Mouse (Mus musculus): ENCODE results near the gene Stard9. TPM values are rescaled to one million over a fixed set of nuclear protein-coding genes. Genes with fewer than 3 reads are reported as not detected.
"Not testable (repeated sequence)": the region's sequence is repeated elsewhere in the genome, so short reads cannot be mapped to it uniquely, and the experiment has no call there.

The Stard9 gene
- total RNA-seq, 4 experiments from 2014 or later = 10.1 to 13.8 (median 12.9) TPM

DNA sequence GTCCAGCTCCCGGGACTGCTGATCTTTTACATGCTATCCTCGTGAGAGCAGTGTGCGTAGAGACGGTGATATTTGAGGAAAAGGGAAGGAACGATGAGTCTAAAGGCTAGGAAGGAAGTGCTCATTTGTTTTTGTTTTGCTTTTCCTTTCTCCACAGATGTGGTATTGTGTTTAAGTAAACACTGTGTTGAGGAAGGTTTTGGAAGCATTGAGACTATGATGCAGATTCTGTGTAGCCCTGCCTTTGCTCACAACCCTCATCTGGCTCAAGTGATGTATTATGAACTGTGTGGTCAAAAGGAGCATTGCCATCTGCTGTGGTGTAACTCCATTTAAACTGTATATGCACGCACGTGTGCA, 24.0 kb downstream of the Stard9 start:
- DNase-seq (ENCODE audit: low spot score in 2 of 2) = no peak

- no peak for DNase-seq (ENCODE audit: low spot score in 2 of 2)
Measured at GRCm38 (mm10) chr2:120654693-120655092, 25.8 kb downstream of the Stard9 start.

DNA sequence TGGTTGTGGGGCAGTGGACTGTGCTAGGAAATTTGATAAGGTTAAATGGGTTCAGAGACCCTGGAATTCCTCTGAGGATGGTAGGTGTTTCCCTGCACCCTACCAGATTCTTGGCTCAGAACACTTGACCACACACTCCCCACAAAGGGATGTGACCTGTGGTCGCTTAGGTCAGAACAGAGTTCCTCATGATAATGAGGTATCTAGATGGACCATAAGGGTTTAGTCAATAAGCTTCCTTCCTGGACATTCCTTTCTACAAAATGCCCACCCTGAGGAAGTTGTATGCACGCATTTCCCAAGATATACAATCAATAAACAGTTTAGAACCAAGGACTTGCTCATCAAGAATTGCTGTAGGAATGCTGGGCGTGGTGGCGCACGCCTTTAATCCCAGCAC, 27.0 kb downstream of the Stard9 start:
- no peak for DNase-seq (ENCODE audit: low spot score in 2 of 2)

- no peak for DNase-seq (ENCODE audit: low spot score in 2 of 2)
Measured at GRCm38 (mm10) chr2:120656711-120657110, 27.8 kb downstream of the Stard9 start.

GRCm38 (mm10) chr2:120658486-120658885, 29.6 kb downstream of the Stard9 start:
- no peak for DNase-seq (ENCODE audit: low spot score in 2 of 2)

- no peak for DNase-seq (ENCODE audit: low spot score in 2 of 2)
Measured at GRCm38 (mm10) chr2:120659318-120659717, 30.4 kb downstream of the Stard9 start.

- DNase-seq (ENCODE audit: low spot score in 2 of 2) = no peak
Measured at GRCm38 (mm10) chr2:120660486-120661078, 31.7 kb downstream of the Stard9 start.

DNA sequence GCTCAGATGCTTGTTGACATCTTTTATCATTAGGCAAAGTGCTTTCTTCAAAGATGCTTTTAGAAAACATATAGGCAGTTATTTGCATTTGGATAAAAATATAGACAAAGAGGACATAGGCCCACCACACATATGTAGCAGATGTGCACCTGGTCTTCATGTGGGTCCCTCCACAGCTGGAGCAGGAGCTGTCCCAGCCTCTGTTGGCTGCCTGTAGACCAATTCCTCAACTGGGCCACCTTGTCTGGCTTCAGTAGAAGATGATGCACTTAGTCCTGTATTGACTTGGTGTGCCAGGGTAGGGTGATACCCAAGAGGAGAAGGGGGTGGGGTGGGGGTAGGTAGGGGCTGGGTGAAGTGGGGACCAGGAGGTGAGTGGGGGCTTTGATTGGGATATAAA, 33.8 kb downstream of the Stard9 start:
- DNase-seq (ENCODE audit: low spot score in 2 of 2) = no peak

GRCm38 (mm10) chr2:120663491-120664154, 34.7 kb downstream of the Stard9 start:
- DNase-seq (ENCODE audit: low spot score in 2 of 2) = no peak

GRCm38 (mm10) chr2:120667446-120667845, 38.5 kb downstream of the Stard9 start:
- DNase-seq (ENCODE audit: low spot score in 2 of 2) = no peak

DNA sequence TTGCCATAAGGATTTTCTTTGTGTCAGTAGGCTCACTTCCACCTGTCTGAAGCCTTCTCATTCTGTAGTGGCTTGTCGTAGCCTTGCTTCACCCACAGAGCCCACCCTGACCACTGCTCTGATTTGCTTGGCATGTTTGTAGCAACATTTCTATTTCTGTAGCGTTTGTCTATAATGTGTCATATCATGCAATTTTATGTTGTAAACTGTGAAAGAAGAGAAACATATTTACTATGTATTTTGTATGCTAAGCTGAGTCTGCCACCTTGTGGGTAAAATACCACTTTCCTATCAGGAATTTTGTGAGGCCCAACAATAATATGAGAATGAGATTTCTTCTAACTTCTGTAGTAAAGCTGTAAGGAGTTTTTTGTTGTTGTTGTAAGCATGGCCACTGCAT, 41.3 kb downstream of the Stard9 start:
- no peak for DNase-seq (ENCODE audit: low spot score in 2 of 2)

GRCm38 (mm10) chr2:120681151-120681550, 52.2 kb downstream of the Stard9 start:
- DNase-seq (ENCODE audit: low spot score in 2 of 2) = not testable (repeated sequence)

DNA sequence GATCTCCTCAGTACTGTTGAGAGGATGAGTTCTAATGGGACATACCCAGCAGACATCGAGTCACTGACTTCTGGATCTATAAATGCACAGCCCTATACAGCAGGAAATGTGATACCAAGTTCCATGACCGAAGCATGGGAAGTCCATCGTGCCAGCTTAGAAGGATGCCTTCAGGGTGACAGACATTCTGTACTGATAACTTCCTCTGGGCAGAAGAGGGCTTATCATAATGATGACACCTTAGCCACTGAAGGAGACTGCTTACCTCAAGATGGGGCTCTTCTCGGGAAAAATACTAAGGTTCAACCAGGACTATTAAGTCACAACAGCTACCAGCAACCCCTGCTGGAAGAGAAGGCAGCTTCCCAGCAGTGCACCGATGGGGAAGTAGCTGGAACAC, 68.8 kb downstream of the Stard9 start:
- no peak for DNase-seq (ENCODE audit: low spot score in 2 of 2)

- DNase-seq (ENCODE audit: low spot score in 2 of 2) = no peak
Measured at GRCm38 (mm10) chr2:120700379-120700885, 71.5 kb downstream of the Stard9 start.

- DNase-seq (ENCODE audit: low spot score in 2 of 2) = no peak
Measured at GRCm38 (mm10) chr2:120702675-120703074, 73.8 kb downstream of the Stard9 start.

GRCm38 (mm10) chr2:120707041-120707440, 78.1 kb downstream of the Stard9 start:
- no peak for DNase-seq (ENCODE audit: low spot score in 2 of 2)

DNA sequence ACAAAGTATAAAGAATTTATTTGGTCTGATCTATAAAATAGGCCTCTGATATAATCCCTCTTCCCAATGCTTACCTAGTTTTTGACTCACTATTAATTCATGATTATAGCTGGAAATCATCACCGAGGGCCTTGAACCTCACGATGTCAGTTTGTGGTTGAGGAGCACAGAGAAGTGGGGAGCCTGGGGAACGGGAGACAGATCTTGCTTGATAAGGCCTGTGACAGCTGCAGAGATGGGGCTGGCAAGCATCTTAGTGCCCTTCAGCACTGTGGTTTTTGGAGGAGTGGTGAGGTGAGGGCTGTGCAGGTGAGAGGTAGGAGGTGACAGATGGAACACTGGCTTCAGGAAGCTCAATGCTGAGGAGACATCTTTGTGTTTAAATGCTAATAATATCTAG, 81.2 kb downstream of the Stard9 start:
- DNase-seq (ENCODE audit: low spot score in 2 of 2) = no peak

DNA sequence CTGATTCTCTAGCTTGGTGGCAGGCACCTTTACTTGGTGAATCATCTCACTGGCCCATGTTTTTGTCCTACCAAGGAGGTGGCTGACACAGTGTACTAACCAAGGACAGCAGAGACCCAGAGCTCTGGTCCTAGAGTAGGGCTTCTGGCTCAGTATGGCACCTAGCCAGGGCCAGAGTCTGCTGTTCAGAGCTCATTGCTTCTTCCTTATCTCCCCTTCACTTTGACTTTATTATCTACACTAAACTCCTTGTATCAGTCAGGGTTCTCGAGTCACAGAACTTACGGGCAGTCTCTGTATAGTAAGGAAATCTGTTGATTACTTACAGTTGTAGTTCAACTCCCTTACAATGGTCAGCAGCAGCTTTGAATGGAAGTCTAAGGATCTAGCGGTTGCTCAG, 82.0 kb downstream of the Stard9 start:
- DNase-seq (ENCODE audit: low spot score in 2 of 2) = no peak

DNA sequence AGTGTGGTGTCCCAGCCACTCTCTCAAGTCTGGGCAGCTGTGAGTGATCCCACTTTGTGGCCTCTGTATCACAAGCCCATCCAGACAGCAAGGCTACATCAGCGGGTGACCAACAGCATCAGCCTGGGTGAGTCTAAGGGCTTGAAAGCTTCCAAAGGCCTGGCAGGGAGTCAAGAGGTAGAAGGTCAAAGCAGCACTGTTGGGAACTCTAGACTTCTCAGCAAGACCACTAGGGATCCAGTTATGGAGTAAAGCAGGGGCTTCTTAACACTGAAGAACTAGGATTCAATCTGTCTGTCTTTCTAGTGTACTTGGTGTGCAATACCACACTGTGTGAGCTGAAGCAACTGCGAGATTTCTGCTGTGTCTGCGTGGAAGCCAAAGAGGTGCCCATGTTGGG, 84.5 kb downstream of the Stard9 start:
- no peak for DNase-seq (ENCODE audit: low spot score in 2 of 2)

- no peak for DNase-seq (ENCODE audit: low spot score in 2 of 2)
Measured at GRCm38 (mm10) chr2:120718496-120718895, 89.6 kb downstream of the Stard9 start.

DNA sequence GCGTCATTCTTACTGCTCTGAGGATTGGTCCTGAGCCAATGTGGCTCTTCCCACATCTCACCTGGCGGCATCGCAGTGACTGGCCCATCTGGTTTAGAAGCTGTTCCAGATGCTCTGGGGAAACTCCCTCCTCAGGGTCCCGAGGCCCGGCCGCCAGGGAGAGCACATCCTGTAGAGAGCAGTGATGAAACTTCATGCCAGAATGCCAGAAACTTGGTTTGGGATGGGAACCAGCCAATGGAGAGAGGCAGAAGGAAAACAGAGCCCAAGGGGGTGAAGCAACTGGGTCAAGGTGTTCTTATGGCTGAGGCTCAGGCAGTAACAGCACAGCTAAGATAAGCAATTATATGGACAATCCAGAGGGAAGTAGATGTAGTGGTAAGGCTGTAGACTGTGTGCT, 91.9 kb downstream of the Stard9 start:
- no peak for DNase-seq (ENCODE audit: low spot score in 2 of 2)

- DNase-seq (ENCODE audit: low spot score in 2 of 2) = no peak
Measured at GRCm38 (mm10) chr2:120721911-120722310, 93.0 kb downstream of the Stard9 start.

DNA sequence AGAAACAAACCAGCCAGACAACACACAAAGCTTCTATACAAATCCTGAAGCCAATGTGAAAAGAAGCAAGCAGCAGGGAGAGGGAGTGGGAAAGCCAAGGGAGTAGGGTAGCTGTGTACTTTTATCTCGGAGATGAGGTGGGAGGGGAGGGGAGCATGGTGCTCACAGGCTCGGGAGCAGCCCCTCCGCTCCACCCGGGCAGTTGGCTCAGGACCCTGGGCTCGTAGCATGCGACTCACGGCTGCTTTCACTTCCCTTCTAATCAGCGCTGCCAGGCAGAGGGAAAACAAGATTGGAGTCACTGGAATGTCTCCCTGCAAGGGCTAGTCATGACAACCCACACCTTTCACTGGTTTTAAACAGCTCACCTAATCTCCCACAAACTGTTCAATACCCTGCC, 93.6 kb downstream of the Stard9 start:
- DNase-seq (ENCODE audit: low spot score in 2 of 2) = no peak
